Mouse (Mus musculus) c-Kit-positive CD71-positive TER-119-positive erythroid progenitor cells, embryonic 14.5 days (primary cell): Measurements from ENCODE around the gene Pfdn6.

Experiments used
- DNase-seq: peaks from one replicate; pipeline ENCODE4 v3.0.0-alpha.2; 2013; ENCODE audit warnings: low spot score

The Pfdn6 gene

GRCm38 (mm10) chr17:33931947-33932346, 8.2 kb downstream of the Pfdn6 start:
- no peak for DNase-seq

- DNase-seq = no peak
Observed at GRCm38 (mm10) chr17:33931159-33931866, 8.8 kb downstream of the Pfdn6 start.

GRCm38 (mm10) chr17:33930280-33931158, 9.6 kb downstream of the Pfdn6 start:
- no peak for DNase-seq

GRCm38 (mm10) chr17:33929371-33930279, 10.5 kb downstream of the Pfdn6 start, which contains the start of gene Rgl2:
Gene Rgl2 (plus strand): TSS chr17:33929543.
- DNase-seq = peak; percentile 93

GRCm38 (mm10) chr17:33928251-33928947, 11.7 kb downstream of the Pfdn6 start:
- no peak for DNase-seq

- DNase-seq = no peak
Observed at GRCm38 (mm10) chr17:33926207-33926932, 13.8 kb downstream of the Pfdn6 start.

GRCm38 (mm10) chr17:33925406-33926116, 14.6 kb downstream of the Pfdn6 start:
- no peak for DNase-seq

GRCm38 (mm10) chr17:33924577-33925283, 15.4 kb downstream of the Pfdn6 start:
- peak; percentile 78 for DNase-seq

GRCm38 (mm10) chr17:33921361-33921760, 18.8 kb downstream of the Pfdn6 start:
- DNase-seq = no peak

GRCm38 (mm10) chr17:33920282-33921097, 19.7 kb downstream of the Pfdn6 start:
- DNase-seq = peak; percentile 88

- DNase-seq = peak; percentile 86
Observed at GRCm38 (mm10) chr17:33919351-33920281, 20.5 kb downstream of the Pfdn6 start.

- DNase-seq = peak; percentile 54
Observed at GRCm38 (mm10) chr17:33918293-33919203, 21.6 kb downstream of the Pfdn6 start.

GRCm38 (mm10) chr17:33917656-33918292, 22.4 kb downstream of the Pfdn6 start:
- DNase-seq = no peak

GRCm38 (mm10) chr17:33916847-33917655, 23.1 kb downstream of the Pfdn6 start:
- DNase-seq = no peak

GRCm38 (mm10) chr17:33916294-33916693, 23.8 kb downstream of the Pfdn6 start:
- no peak for DNase-seq
